Mouse (Mus musculus) small intestine, adult 2 months (tissue): ENCODE measurements around the gene Adgrb3. TPM values are rescaled to one million over a fixed set of nuclear protein-coding genes. Genes with fewer than 3 reads are reported as not detected.

Experiments
- H3K27ac ChIP-seq: fragments of 200-500 bp; 2 replicates; pipeline ENCODE4 v1.5.1; 2012; ENCODE audit warnings: low read depth, low read length, control low read depth, inconsistent platforms; ENCODE audit not compliant: insufficient read depth
- H3K27me3 ChIP-seq: fragments of 200-500 bp; 2 replicates; pipeline ENCODE4 v1.6.1; 2012; ENCODE audit warnings: mild to moderate bottlenecking, moderate library complexity, low read length, inconsistent platforms; ENCODE audit not compliant: control insufficient read depth, insufficient read depth
- H3K36me3 ChIP-seq: fragments of 200-500 bp; 2 replicates; pipeline ENCODE4 v1.6.1; 2012; ENCODE audit warnings: mild to moderate bottlenecking, low read length, control low read depth, inconsistent platforms; ENCODE audit not compliant: control insufficient read depth, insufficient read depth
- H3K4me1 ChIP-seq: fragments of 200-500 bp; 2 replicates; pipeline ENCODE4 v1.6.1; 2012; ENCODE audit warnings: low read length, inconsistent platforms, mixed read lengths; ENCODE audit not compliant: control insufficient read depth, insufficient read depth, insufficient read length
- H3K4me3 ChIP-seq: fragments of 200-500 bp; 2 replicates; pipeline ENCODE4 v1.5.1; 2012; ENCODE audit warnings: low read depth, mild to moderate bottlenecking, control low read depth, inconsistent platforms, low read length, moderate library complexity
- CTCF ChIP-seq: fragments of 200-500 bp; IDR thresholded peaks from 2 replicates; pipeline ENCODE4 v1.5.1; 2012; ENCODE audit warnings: low read depth, mild to moderate bottlenecking, control low read depth, inconsistent platforms, low read length, moderate library complexity, mixed read lengths; ENCODE audit not compliant: insufficient replicate concordance, insufficient read length; ENCODE audit errors: extremely low read depth
- POLR2A ChIP-seq: fragments of 200-500 bp; IDR thresholded peaks from 2 replicates; pipeline ENCODE4 v1.6.1; 2012; ENCODE audit warnings: low read depth, mild to moderate bottlenecking, control low read depth, inconsistent platforms, low read length, moderate library complexity
- WGBS: fragments of 180-500 bp; shearing (Covaris S2); methylation state at CpG from one replicate; pipeline ENCODE4 v1.1.7; 2018; 5-methylcytosine and 5-hydroxymethylcytosine counted together
- polyA plus RNA-seq: library from polyadenylated mRNA; depleted of rRNA; stranded (reverse); fragments of >200 nt; gene quantifications from 2 replicates; pipeline ENCODE4 v1.2.3, GENCODE M21; 2012

Gene Adgrb3
- polyA plus RNA-seq, 1 experiment: 0.05 TPM

DNA sequence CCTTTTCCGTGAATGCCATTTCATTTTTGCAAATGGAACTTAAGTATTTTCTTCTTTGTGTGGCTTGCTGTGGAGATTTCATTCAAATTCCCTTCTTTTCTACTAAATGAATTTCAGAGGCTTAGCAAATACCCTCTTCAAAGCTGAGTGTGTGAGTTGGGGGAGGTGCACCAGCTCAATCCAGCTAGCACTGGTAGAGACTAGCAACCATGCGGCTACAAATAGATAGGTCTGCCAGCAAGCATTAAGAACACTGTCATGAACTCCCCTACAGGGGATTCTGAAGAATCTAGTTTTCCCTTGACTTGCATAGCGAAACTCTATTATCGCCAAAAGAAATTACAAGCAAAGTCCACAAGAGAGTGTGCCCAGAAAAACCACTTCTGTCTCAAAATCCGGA is 624.9 kb downstream of the Adgrb3 start:
- Histone ChIP-seq H3K27ac (no peak overlapping the region), H3K4me3 (no peak overlapping the region), H3K36me3 (no peaks in the 10 kb centered on the region), H3K27me3 (no peaks in the 10 kb centered on the region), H3K4me1 (no peaks in the 10 kb centered on the region)
- TF ChIP-seq POLR2A (no peak), CTCF (no peak)
- WGBS: 50% methylated on average over 5 of the region's 5 CpGs

DNA sequence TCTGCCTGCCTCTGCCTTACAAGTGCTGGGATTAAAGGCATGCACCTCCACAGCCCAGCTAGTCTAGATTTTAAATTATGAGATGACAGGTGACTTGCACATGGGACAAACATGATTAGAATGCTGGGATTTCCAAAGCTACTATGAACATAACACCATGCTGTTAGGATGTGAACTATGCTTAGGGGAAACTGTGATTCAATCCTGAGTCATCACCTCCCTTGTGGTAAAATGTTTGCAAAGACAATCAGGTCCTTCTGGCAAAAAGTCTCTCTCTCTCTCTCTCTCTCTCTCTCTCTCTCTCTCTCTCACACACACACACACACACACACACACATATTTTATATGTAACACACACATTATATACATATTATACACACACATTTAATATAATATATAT is 630.1 kb downstream of the Adgrb3 start:
- Histone ChIP-seq H3K27ac (no peak overlapping the region), H3K27me3 (no peaks in the 10 kb centered on the region), H3K4me1 (no peaks in the 10 kb centered on the region), H3K36me3 (no peaks in the 10 kb centered on the region), H3K4me3 (no peak overlapping the region)
- TF ChIP-seq POLR2A (no peak), CTCF (no peak)

DNA sequence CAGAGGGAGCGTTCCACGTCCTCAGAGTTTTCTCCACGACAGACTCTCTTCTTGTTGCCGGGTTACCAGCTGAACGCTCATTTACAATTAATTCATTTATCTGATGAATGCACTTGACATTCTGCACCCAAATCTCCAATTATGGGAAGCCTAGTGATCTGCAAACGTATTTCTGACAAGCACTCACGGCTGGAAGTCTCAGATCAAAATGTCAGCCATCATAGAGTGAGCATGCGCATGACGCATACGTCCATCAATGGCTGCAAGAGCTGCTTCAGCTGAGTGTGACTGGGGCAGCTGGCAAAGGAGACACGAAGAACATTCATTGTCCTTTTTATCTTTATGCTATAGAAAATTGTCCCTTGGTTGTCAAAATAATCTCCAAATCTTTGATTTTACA is 637.5 kb downstream of the Adgrb3 start:
- Histone ChIP-seq H3K27me3 (no peaks in the 10 kb centered on the region), H3K4me3 (no peak overlapping the region)
- 77% methylated on average over 11 of the region's 11 CpGs for WGBS

DNA sequence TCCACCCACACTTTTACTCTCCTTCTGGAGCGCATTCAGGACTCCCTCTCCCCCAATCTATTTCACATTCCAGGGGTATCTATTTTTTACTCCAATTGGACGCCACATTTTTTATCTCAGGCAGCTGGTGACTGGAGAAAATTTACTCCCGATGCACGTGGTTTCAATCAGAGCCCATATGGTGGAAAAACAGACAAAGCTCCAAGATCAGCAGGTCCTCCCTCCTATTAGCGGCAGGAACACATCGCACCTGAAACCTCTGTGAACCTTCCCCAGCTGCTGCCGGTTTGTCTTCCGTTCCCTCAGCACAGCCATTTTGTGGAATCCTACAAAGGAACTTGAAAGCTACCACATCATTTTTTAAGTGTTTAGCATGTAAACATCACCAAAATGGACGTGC is 640.2 kb downstream of the Adgrb3 start:
- Histone ChIP-seq H3K4me3 (no peak overlapping the region), H3K4me1 (no peaks in the 10 kb centered on the region), H3K36me3 (no peaks in the 10 kb centered on the region), H3K27me3 (no peaks in the 10 kb centered on the region), H3K27ac (no peak overlapping the region)
- TF ChIP-seq CTCF: no peak
- no peak for TF ChIP-seq POLR2A
- WGBS: 59% methylated on average over 9 of the region's 9 CpGs

More for the DNA sequence above, 637.5 kb downstream of the Adgrb3 start:
- Histone ChIP-seq H3K36me3 (no peaks in the 10 kb centered on the region), H3K27ac (no peak overlapping the region), H3K4me1 (no peaks in the 10 kb centered on the region)
- TF ChIP-seq CTCF (no peak), POLR2A (no peak)

DNA sequence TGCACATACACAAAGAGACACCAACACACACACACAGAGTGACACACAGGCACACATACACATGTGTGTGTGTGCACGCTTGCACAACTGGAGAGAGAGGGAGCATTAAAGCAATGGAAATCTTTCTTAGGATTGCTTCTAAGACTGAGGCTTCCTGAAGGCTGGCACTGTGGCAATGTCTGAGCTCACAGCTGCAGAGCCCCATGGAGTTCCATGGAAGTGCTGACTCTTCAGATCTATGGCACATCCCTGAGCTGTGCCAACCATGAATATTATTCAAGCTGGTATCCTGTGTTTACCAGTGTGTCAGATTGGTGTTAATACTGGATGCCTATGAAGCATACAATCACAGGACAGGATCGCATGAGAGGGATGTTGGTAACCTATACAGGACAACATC is 643.6 kb downstream of the Adgrb3 start:
- Histone ChIP-seq H3K27ac (no peak overlapping the region), H3K4me3 (no peak overlapping the region), H3K4me1 (no peaks in the 10 kb centered on the region), H3K27me3 (no peaks in the 10 kb centered on the region), H3K36me3 (no peaks in the 10 kb centered on the region)
- no peak for TF ChIP-seq POLR2A
- TF ChIP-seq CTCF: no peak
- WGBS: 84% methylated on average over 2 of the region's 2 CpGs

DNA sequence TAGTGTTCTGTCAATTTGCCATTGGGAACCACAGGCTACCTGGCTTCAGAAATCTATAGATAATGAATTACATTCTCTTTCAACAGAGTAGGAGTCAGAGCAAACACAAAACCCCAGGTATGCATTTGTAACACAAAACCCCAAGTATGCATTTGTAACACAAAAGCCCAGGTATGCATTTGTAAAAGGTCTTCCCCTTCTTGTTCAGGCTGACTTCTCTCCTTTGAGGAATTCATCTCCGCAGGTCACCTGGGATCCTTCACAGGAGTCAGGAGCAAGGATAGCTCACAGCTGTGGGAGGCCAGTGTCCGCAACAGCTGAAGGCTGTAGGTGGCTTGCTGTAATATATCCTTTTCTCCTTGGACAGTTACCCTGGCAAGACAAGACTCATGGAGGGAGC is 647.6 kb downstream of the Adgrb3 start:
- no peak overlapping the region for H3K27ac ChIP-seq
- H3K4me1 ChIP-seq: no peaks in the 10 kb centered on the region
- H3K4me3 ChIP-seq: no peak overlapping the region
- TF ChIP-seq CTCF (no peak), POLR2A (no peak)
- WGBS: 74% methylated on average over 2 of the region's 2 CpGs
- no peaks in the 10 kb centered on the region for H3K36me3 ChIP-seq
- H3K27me3 ChIP-seq: no peaks in the 10 kb centered on the region

DNA sequence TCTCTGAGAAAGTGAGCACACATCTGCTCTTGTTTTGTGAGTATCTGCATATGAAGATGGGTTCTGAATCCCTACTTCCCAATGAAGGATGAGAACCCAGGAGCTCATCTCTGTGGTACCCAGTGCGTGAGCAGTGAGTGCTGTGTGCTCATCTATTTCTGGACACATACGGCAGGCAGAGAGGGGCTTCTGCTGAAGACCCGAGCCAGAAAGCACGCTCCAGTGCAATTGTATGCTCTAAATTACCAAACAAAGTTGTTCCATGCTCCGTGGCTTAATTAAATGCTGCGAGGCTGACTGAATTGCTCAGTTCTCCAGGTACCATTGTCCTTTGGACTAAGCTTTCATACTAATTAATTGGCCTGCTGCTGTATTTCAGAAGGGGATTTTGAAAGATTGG is 648.9 kb downstream of the Adgrb3 start:
- Histone ChIP-seq H3K36me3 (no peaks in the 10 kb centered on the region), H3K4me1 (no peaks in the 10 kb centered on the region), H3K27ac (no peak overlapping the region), H3K27me3 (no peaks in the 10 kb centered on the region), H3K4me3 (no peak overlapping the region)
- TF ChIP-seq CTCF: no peak
- no peak for TF ChIP-seq POLR2A
- 75% methylated on average over 6 of the region's 6 CpGs for WGBS
